Mouse (Mus musculus) E14TG2a.4 (cell line): ENCODE measurements around the gene Kdm2a.

ENCODE experiments used
- H3K27me3 ChIP-seq: 2 replicates; pipeline ENCODE4 v1.6.1; 2014; ENCODE audit warnings: low read length, control low read depth; ENCODE audit not compliant: insufficient read depth
- H3K36me3 ChIP-seq: 2 replicates; pipeline ENCODE4 v1.6.1; 2014; ENCODE audit warnings: low read length, control low read depth; ENCODE audit not compliant: insufficient read depth
- H3K4me1 ChIP-seq: replicated peaks from 2 replicates; pipeline ENCODE4 v1.6.1; 2014; ENCODE audit warnings: low read depth, low read length, control low read depth
- H3K4me3 ChIP-seq: replicated peaks from 2 replicates; pipeline ENCODE4 v1.5.1; 2014; ENCODE audit warnings: mild to moderate bottlenecking, low read length
- H3K9me3 ChIP-seq: 2 replicates; pipeline ENCODE4 v1.6.1; 2014; ENCODE audit warnings: low read length, control low read depth
- CTCF ChIP-seq: conservative IDR thresholded peaks from 2 replicates; pipeline ENCODE4 v1.5.1; 2014; ENCODE audit warnings: low read length
- NANOG ChIP-seq: IDR thresholded peaks from 2 replicates; pipeline ENCODE4 v1.6.1; 2014; ENCODE audit warnings: borderline replicate concordance, low read length, mixed read lengths
- POU5F1 ChIP-seq: IDR thresholded peaks from 2 replicates; pipeline ENCODE4 v1.6.1; 2014; ENCODE audit warnings: low read length, borderline replicate concordance

Kdm2a gene

GRCm38 (mm10) chr19:4423021-4423420 is 24.9 kb upstream of the Kdm2a start:
- H3K4me3 ChIP-seq = no peak overlapping the region
- H3K36me3 ChIP-seq = 0 out of 2 replicates have a peak, but pooled peaks cover 6% of the 10 kb centered on the region
- no peaks in the 10 kb centered on the region for H3K27me3 ChIP-seq
- TF ChIP-seq CTCF (no peak), NANOG (no peak)
- H3K9me3 ChIP-seq = no peaks in the 10 kb centered on the region
- H3K4me1 ChIP-seq = peaks cover 31% of the 10 kb centered on the region

GRCm38 (mm10) chr19:4422581-4422980 is 24.5 kb upstream of the Kdm2a start:
- TF ChIP-seq CTCF = no peak
- TF ChIP-seq NANOG = no peak
- no peak for TF ChIP-seq POU5F1
- H3K9me3 ChIP-seq = no peaks in the 10 kb centered on the region
- H3K4me1 ChIP-seq = peaks cover 31% of the 10 kb centered on the region
- 0 out of 2 replicates have a peak, but pooled peaks cover 6% of the 10 kb centered on the region for H3K36me3 ChIP-seq
- no peak overlapping the region for H3K4me3 ChIP-seq
- H3K27me3 ChIP-seq = no peaks in the 10 kb centered on the region

- TF ChIP-seq CTCF (no peak), POU5F1 (no peak), NANOG (no peak)
- Histone ChIP-seq H3K9me3 (no peaks in the 10 kb centered on the region), H3K4me3 (no peak overlapping the region), H3K4me1 (peaks cover 15% of the 10 kb centered on the region), H3K27me3 (no peaks in the 10 kb centered on the region), H3K36me3 (0 out of 2 replicates have a peak, but pooled peaks cover 5% of the 10 kb centered on the region)
Measured at GRCm38 (mm10) chr19:4420153-4420910, 22.2 kb upstream of the Kdm2a start.

- Histone ChIP-seq H3K4me3 (no peak overlapping the region), H3K9me3 (no peaks in the 10 kb centered on the region), H3K4me1 (peaks cover 9% of the 10 kb centered on the region), H3K27me3 (0 out of 2 replicates have a peak, but pooled peaks cover under 1% of the 10 kb centered on the region), H3K36me3 (no peaks in the 10 kb centered on the region)
- TF ChIP-seq CTCF = no peak
- no peak for TF ChIP-seq NANOG
- TF ChIP-seq POU5F1 = no peak
Measured at GRCm38 (mm10) chr19:4419711-4420110, 21.6 kb upstream of the Kdm2a start.

- 0 out of 2 replicates have a peak, but pooled peaks cover 3% of the 10 kb centered on the region for H3K27me3 ChIP-seq
- TF ChIP-seq CTCF (no peak), POU5F1 (no peak), NANOG (no peak)
- no peaks in the 10 kb centered on the region for H3K4me1 ChIP-seq
Measured at GRCm38 (mm10) chr19:4417713-4418112, 19.6 kb upstream of the Kdm2a start.

GRCm38 (mm10) chr19:4417183-4417582 is 19.1 kb upstream of the Kdm2a start:
- Histone ChIP-seq H3K4me1 (no peaks in the 10 kb centered on the region), H3K4me3 (no peak overlapping the region), H3K27me3 (0 out of 2 replicates have a peak, but pooled peaks cover 3% of the 10 kb centered on the region), H3K36me3 (no peaks in the 10 kb centered on the region), H3K9me3 (no peaks in the 10 kb centered on the region)
- TF ChIP-seq NANOG (no peak), CTCF (peak; percentile 70)

More at GRCm38 (mm10) chr19:4417713-4418112, 19.6 kb upstream of the Kdm2a start:
- Histone ChIP-seq H3K36me3 (no peaks in the 10 kb centered on the region), H3K4me3 (no peak overlapping the region), H3K9me3 (no peaks in the 10 kb centered on the region)

GRCm38 (mm10) chr19:4414631-4415030 is 16.5 kb upstream of the Kdm2a start:
- no peak for TF ChIP-seq NANOG
- TF ChIP-seq POU5F1 = no peak
- no peak for TF ChIP-seq CTCF
- Histone ChIP-seq H3K36me3 (no peaks in the 10 kb centered on the region), H3K4me1 (no peaks in the 10 kb centered on the region), H3K4me3 (no peak overlapping the region), H3K27me3 (peaks cover 15% of the 10 kb centered on the region), H3K9me3 (no peaks in the 10 kb centered on the region)

- TF ChIP-seq NANOG (no peak), POU5F1 (no peak), CTCF (no peak)
- H3K4me1 ChIP-seq = no peaks in the 10 kb centered on the region
- H3K4me3 ChIP-seq = no peak overlapping the region
- no peaks in the 10 kb centered on the region for H3K9me3 ChIP-seq
- peaks cover 29% of the 10 kb centered on the region for H3K27me3 ChIP-seq
- H3K36me3 ChIP-seq = no peaks in the 10 kb centered on the region
Measured at GRCm38 (mm10) chr19:4409062-4409461, 11.0 kb upstream of the Kdm2a start.
